Mouse (Mus musculus): ENCODE data around the gene Ccdc60.
A peak's percentile ranks its signal among the peaks of the same experiment; 100 is the strongest.
"Not testable (repeated sequence)": the region's sequence is repeated elsewhere in the genome, so short reads cannot be mapped to it uniquely, and the experiment has no call there.

Gene Ccdc60

GRCm38 (mm10) chr5:116180594-116180993 lies 108.2 kb downstream of the Ccdc60 start:
- no peak for DNase-seq

DNA sequence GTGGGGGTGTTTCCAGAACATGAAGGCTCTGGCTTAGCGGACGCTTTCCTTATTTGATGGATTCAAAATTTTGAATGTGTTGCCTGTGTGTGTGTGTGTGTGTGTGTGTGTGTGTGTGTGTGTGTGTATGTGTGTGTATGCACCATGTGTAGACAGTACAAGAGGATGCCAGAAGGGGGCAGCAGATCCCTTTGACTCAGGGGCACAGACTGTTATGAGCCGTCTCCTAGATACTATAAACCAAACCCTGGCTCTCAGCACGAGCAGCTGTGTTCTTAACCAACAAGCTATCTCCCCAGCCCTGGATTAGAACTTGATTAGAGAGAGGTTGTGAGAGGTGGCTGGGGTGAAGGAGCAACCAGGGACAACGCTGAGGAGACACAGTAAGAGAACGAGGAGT lies 117.1 kb downstream of the Ccdc60 start:
- DNase-seq: no peak

DNA sequence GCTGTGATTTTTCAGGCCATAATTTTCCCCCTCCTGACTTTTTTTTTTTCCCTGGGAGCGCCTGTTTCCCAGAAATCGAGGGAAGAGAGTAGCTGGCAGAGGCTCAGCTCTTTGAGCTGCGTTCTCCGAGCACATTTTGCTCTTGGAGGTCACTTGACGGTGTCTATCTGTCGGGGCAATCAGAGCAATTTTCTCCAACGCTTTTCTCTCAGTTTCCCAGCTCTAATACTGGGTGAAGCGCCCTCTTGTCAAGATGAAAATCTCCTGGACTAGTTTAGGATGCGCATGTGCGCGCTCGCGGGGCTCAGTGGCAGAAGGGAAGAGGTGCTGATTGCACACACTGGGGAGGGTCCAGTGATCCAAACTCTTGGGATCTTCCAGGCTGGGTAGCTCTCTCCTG lies 121.8 kb downstream of the Ccdc60 start:
- no peak for DNase-seq

DNA sequence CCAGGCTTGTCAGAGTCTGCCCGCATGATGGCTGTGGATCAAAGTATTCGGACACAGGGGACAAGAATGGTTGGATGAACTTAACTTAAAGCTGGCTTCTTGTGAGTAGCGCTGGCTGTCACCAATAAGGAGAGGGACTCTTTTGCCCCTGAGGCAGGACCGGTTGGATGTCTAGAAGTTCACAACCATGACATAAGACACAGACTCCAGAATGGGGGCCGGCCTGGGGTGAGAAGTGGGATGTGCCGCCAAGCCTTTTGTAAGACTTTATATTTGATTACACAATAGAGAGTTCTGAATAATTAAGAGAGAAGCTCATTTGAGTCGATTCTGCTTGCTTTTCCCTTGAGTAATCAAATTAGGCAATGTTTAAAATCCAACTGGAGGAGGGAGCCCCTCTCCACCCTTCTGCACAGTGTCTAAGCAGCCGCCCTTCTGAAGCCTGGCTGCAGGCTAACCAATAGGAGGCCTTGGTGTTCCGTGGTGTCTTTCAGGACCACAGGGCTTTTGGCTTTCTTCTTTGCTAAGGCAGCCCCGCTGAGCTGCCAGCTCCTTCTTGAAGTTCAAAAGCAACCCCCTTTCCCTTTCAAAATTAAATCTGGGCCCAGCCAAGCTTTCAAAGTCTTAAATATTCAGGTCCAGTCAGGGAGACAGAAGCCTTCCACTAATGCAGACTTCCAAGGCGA lies 123.4 kb downstream of the Ccdc60 start:
- DNase-seq: no peak

- DNase-seq: no peak
These were observed 134.0 kb downstream of the Ccdc60 start for GRCm38 (mm10) chr5:116154811-116155210.

DNA sequence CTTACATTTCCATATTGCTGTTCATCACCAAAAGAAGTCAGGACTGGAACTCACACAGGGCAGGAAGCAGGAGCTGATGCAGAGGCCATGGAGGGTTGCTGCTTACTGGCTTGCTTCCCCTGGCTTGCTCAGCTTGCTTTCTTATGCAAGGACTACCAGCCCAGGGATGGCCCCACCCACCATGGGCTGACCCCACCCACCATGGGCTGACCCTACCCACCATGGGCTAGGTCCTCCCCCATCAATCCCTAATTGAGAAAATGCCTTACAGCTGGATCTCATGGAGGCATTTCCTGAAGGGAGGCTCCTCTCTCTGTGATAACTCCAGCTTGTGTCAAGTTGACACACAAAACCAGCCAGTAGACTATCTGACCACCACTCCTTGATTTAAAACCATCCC lies 142.3 kb downstream of the Ccdc60 start:
- not testable (repeated sequence) for DNase-seq

DNA sequence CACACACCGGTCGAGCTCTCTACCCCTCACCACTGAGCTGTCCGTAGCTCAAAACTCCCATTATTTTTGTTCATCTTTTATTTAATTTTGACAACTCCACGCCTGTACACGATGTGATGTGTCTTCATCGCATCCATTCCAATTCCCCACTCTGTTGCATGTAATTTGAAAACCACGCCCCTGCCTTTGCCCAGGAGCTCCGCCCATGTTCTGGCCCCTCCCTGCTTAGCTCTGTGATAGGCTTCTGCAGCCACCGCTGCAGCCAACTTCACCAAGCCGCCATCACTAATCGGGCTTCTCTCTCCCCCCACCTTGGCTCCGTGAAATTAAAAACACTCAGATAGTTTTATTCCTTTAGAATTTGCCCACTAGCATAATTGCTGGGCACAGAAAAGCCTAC lies 144.1 kb downstream of the Ccdc60 start:
- DNase-seq: no peak

- no peak for DNase-seq
These were observed 148.1 kb downstream of the Ccdc60 start for GRCm38 (mm10) chr5:116140682-116141081.

DNA sequence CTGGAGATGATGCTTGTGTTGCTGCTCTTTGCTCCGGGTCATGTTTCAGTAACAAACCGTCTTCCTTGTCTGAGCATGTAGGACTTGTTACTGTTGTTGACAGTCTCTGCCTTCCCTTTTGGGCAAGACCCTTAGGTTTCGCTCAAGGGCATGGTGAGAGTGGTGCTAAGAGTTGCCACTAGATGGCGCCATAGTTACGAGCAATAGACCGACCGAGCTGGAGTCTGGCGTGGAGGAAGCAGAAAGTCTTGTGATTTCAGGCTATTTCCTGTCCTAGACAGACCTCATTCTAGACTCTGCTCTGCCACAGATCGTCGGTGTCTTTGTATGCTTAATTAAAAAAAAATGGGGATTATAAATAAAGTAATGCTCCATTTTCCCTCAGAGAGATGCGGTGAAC lies 165.4 kb downstream of the Ccdc60 start:
- peak; percentile 64 for DNase-seq

GRCm38 (mm10) chr5:116116567-116116966 lies 172.2 kb downstream of the Ccdc60 start:
- peak; percentile 9 for DNase-seq

GRCm38 (mm10) chr5:116116110-116116509 lies 172.7 kb downstream of the Ccdc60 start:
- no peak for DNase-seq

GRCm38 (mm10) chr5:116115071-116115834 lies 173.5 kb downstream of the Ccdc60 start:
- DNase-seq: no peak

GRCm38 (mm10) chr5:116108651-116109050 lies 180.1 kb downstream of the Ccdc60 start:
- no peak for DNase-seq

DNA sequence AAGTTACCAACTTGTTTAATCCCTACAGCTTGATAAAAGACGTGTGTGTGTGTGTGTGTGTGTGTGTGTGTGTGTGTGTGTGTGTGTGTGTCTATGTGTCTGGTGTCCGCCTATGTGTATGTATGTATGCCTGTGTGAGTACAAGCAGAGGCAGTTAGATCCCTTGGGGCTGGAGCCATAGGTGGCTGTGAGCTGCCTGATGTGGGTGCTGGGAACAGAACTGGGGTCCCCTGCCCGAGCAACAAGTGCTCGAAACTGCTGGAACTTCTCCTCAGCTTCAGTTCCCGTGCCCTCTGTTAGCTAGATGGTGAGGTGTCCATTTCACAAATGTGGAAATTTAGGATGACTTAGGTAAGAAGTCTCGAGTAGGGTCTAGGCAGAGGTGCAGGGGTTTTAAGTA lies 204.6 kb downstream of the Ccdc60 start:
- DNase-seq: no peak

DNA sequence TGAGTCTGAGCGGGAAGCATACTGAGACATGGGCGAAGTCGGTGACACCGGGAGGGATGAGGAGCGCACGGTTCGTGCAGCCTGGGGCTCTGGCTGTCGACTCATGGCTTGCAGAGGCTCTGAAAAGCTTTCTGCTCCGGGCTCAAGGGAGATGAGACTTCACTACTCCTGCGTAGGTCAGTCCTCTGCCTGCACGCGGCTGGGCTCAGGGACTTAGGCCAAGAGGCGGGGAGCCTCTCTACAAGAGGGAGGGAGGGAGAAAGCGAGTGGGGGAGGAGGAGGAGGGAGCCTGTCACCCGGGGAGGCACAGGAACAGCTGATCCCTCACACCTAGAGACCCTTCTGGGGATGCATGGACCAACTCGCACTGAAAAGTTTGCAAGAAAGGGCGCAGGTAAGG lies 205.7 kb downstream of the Ccdc60 start, which contains the start of gene Tmem233:
Tmem233 (minus strand) TSS at position 164 of the 400 bp plus-strand sequence.
- DNase-seq: no peak

DNA sequence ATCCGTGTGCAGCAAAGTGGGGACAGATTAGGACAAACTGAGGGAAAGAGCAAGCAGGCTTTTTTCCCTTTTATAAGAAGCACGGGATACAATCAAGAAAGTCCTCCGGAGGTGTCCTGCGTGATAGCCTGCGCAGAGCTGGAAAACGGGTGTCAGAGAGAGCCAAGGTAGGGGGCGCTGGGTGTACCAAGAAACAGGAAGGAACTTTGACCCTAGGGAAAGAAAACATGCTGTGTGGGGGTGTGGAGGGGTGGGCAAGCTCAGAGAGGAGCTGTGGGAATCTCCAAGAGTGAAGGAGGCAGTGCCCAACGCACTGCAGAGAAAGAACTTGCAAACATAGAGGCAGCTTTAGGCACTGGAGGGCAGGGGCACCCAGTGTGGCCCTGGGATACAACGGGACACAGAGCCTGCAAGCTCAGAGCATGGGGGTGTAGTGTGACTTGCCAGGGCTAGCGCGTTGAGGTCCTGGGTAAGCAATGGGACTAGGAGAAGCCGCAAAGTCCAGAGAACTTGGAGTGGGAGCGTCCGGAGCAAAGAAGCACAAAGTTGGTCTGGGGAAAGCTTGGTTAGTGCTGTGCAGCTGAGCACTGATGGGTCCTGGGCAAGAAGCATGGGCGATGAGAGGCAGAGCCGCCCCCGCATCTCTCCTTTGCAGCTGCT lies 206.4 kb downstream of the Ccdc60 start:
- DNase-seq: no peak

DNA sequence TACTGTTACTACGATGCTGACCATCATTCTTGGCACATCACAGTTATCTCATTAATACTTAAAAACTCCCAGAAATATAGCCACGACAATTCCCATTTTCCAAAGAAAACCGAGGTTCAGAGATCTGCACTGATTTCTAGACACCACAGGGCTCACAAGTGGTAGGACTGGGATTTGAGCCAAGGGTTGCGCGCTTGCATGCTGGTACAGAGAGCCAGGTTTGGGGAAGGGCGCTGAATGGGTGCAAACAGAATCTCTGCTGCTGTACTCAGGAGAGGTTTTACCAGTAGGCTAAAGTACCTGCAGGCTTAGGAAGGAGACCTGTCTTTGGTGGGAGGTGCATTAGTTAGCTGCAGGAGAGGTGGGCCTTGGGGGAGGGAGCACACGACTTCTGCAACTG lies 207.2 kb downstream of the Ccdc60 start:
- DNase-seq: no peak

- DNase-seq: no peak
These were observed 208.0 kb downstream of the Ccdc60 start for GRCm38 (mm10) chr5:116080736-116081135.

Measured in cerebellum, adult 11-12 months (tissue).